Mouse (Mus musculus) C2C12 (cell line): ENCODE results near the gene Prm3.

Experiments used
- CTCF ChIP-seq: IDR thresholded peaks from one replicate; pipeline ENCODE4 v1.5.1; 2011; ENCODE audit not compliant: control insufficient read depth, insufficient read depth, insufficient read length
- MYOD1 ChIP-seq: IDR thresholded peaks from one replicate; pipeline ENCODE4 v1.6.1; 2011; ENCODE audit warnings: low read depth; ENCODE audit not compliant: control insufficient read depth, insufficient read length
- USF1 ChIP-seq: IDR thresholded peaks from one replicate; pipeline ENCODE4 v1.6.1; 2011; ENCODE audit warnings: low read depth, mild to moderate bottlenecking, control low read depth, moderate library complexity

- TF ChIP-seq CTCF: no peak
- no peak for TF ChIP-seq MYOD1
- TF ChIP-seq USF1: no peak
Measured at GRCm38 (mm10) chr16:10780631-10781120, 10.0 kb downstream of the Prm3 start.
